Mouse (Mus musculus): ENCODE results near the gene Mlxip. TPM values are rescaled to one million over a fixed set of nuclear protein-coding genes. Genes with fewer than 3 reads are reported as not detected.
A peak's percentile ranks its signal among the peaks of the same experiment; 100 is the strongest.

Mlxip gene
- 10 to 100 TPM; 48.4 to 49.8 TPM for total RNA-seq (2021)
- long read RNA-seq, experiment 1, partial matches to known transcripts, result 2 of 13 reads
- long read RNA-seq, experiment 1, other reads (novel, unspliced or antisense), result 11 of 13 reads
- long read RNA-seq, experiment 2, full-length matches to known transcripts, result 3 of 23 reads
- long read RNA-seq, experiment 2, partial matches to known transcripts, result 2 of 23 reads
- long read RNA-seq, experiment 2, other reads (novel, unspliced or antisense), result 18 of 23 reads

DNA sequence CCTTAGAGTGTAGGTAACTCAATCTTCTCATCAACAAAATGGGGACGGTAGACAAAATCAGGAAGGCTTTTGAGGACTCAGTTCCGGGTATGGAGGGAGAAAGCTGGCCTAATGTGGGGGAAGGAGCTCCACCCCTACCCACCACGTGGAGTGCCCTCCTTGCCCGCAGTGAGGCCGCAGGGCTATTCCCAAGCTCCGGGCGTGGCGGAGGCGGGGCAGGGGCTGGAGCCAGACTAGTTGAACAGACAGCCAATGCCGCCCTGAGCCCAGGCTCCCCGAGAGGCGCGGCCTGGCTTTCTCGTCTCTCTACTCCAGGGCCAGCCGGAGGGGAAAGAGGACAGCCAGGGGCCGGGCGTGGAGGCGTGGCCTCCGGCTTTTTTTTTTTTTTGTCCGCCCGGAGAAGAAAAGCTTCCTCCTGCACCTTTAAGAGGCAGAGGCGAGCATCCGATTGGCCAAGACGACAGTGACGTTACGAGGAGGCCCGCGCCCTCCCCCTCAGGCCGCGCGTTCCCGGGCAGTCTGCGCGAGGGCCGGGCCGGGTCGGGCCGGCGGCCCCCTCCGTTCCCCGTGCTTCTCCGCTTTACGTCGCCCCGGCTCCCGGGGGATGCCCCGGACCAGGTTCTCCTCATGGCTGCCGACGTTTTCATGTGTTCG, at the start of gene Mlxip:
Gene Mlxip (plus strand): TSS at position 496 of the 654 bp plus-strand sequence.
- DNase-seq (ENCODE audit: low spot score in 2 of 2), result peak; percentile 82 to 93

DNA sequence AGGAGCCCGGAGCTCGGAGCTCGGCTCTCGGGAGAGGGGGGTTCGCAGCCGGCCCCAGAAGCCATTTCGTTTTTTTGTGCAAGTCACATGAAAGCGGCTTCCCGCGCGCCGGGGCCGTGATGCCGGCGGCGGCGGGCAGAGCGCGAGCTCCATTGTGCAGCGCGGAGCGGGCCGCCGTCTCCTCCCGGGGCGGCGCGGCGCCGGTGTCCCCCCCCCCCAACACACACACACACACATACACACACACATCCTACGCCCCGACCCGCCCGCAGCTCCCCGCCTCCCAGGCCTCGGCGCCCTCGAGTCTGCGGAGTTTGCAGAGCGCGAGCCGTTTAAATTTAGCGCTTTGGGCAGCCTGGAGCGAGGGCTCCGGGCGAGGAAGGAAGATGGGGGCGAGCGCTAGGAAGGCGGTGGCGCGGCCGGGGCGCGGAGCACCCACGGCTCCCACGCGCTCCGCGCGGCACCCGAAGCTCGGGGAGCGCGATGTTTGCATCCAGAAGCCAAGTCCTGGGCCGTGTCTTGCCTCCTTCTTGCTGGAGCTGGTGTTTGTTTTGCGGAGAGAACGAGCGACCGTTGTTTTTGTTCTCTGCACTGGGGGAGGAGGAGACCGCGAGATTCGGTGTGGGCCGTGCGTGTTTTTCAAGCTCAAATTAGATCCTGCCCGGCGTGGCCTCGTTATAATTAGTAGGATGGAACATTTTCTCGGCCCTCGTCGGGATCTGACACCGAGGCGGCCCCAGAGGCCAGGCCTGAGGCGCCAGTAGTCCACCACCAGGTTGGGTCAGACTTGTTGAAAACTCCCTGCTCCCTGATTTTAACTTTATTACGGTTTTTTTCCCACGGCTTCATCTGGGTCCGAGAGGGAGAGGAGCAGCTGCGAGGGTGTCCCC, 49.4 kb upstream of the Mlxip start:
- DNase-seq (ENCODE audit: low spot score in 2 of 2), result peak; percentile 44 to 60

DNA sequence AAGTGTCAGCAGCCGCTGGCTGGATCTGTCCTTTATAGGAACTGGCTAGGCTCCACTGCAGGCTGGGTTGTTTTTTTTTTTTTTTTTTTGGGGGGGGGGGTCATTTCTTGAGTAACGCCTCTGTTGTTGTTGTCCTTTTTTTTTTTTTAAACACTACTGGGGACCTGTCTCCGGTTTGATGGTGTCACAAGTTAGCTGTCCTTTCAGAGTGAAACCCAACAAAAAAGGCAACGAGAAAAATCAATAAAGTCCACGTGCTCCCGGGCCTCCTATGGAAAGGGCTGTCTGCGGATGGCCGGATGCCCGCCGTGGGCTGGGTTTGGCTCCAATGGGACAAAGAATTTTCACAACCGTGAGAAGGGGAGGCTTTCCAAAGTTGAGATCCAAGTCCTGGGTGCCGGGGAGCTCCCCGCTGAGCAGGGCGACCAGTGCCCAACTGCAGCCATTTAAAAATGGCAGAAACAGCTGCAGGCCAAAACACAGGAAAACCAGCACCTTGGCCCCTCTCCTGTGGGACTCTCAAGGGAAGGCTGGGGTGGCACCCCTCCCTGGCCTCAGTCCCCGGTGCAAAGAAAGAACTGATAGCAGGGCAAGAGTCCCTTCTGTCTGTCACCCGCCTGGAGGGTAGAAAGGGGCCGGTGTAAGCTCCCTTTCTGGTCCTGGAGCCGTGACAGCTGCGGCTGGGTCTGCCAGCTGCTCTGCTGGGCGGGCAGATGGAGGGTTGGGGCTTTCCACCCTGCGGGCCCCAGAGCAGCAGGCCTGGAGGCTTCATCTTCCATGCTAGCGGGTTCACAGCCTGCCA, 48.5 kb upstream of the Mlxip start:
- peak; percentile 73 to 86 for DNase-seq (ENCODE audit: low spot score in 2 of 2)

DNA sequence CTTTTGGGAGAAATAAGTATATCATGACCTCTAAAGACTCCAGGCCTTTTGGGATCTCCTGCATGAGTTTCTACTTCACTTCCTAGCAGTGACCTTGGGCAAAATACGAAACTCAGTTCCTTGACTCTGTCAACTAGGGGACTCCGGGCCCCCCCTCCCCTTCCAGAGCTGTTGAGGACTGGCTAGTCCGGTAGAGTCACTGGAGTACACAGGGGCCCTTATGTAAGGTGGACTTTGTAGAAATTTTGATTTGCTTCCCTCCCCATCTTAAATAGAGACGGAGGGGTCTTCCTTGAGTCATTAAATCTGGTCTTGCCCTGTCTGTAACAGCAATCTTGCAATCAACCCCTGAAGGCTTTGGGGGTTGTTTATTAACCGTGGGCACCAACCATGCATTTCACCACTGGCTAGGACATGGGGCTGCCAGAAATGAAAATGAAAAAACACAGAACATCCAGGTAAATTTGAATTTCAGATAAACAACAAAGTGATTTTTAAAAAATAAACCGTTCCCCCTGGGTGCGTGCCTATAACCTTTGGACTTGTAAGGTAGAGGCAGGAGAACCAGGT, 47.8 kb upstream of the Mlxip start:
- no peak for DNase-seq (ENCODE audit: low spot score in 2 of 2)

DNA sequence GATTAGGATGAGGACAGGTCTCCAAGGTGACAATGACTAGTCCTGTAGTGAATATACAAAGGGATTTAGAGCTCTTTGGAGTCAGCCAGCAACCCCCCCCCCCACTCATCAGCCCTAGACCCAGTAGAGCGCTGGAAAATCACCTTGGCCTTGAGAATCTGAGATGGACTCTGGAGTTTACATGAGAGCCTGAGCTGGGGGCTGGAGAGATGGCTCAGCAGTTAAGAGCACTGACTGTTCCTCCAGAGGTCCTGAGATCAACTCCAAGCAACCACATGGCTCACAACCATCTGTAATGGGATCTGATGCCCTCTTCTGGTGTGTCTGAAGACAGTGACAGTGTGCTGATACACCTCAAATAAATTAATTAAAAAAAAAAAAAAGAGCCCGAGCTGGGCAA, 46.6 kb upstream of the Mlxip start:
- DNase-seq (ENCODE audit: low spot score in 2 of 2), result no peak

DNA sequence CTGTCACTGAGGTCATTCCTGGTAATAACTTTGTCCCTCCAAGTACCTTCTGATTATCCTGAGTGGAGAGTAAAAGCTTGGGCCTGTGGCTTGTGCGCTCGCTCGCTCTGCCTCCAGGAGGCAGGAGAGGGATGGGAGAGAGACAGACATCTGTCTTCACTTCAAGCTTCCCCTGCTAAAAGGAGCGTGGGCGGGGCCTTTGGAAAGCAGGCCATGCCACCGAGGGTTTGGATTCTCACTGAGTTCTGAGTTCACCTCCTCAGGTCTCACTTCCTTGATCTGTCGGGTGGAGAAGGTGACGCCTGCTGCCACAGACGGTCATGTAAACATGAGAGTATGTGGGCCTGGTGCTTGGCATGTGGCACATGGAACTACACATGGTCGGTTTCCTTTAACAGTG, 44.2 kb upstream of the Mlxip start:
- DNase-seq (ENCODE audit: low spot score in 2 of 2), result no peak

DNA sequence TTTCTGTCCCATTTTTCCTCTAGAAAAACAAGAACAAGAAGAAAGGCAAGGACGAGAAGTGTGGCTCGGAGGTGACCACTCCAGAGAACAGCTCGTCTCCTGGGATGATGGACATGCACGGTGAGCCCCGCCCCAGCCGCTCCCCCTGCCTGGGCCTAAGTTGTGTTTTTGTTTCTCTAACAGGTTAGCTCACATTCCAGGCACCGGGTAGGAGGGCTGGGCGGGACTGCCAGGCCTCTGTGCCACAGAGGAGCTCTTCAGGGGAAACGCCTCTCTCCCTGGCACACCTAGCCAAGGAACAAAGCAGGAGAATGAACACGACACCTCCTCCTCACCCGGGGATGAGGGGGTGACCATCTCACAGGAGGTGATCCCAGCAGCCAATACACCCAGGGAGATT, 38.7 kb upstream of the Mlxip start:
- DNase-seq (ENCODE audit: low spot score in 2 of 2), result no peak

DNA sequence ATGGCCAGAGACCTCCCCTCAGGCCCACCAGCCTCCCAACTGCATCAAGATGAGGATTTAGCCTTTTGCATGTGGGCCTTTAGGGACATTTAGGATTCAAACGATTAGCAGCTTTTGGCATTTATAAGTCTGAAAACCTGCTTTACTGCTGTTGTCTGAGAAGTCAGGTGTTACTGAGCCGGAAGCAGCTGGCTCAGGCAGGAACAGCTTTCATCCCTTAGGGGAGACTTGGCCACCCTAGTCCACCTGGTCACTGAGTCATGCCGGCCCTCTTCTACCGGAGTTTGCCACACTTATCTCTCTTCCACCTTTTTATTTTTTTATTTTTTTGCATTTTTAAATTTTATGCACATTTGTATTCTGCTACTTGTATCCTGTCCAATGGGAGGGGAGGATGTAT, 37.3 kb upstream of the Mlxip start:
- no peak for DNase-seq (ENCODE audit: low spot score in 2 of 2)

DNA sequence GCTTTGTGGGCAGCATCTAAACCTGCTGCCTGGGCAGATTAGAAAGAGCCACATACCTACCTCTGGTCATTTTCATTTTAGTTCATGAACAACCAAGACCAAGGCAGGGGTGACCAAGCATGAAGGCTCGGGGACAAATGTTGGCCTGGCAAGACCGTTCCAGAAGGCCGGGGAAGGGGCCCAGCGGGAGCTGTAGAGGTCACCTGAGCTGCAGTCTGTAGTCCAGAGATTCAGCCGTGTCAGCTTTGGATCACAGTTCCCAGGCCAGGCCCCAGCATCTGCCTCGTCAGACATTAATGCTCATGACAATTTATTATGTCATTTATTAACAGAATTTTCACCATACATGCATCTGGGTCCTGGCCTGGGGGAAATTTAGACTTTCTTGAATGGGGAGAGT, 35.2 kb upstream of the Mlxip start:
- DNase-seq (ENCODE audit: low spot score in 2 of 2), result no peak

DNA sequence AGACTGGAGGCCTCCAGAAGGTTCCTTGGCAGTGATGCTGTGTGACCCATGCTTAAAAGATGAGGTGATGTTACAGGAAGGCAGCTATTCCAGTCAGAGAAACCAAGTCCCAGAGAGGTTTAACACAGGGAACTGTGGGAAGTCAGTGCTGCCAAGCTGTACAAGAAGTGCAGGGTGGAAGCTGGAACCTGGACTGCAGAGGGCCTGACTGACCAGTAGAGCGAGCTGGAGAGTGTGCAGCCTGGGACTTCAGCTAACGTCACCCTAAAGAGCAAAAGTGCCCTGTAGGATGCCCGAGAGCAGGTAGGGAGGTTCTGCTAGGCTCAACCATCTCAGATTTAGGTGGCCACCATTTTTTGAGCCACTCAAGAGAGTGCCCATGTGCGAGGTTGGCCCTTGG, 31.7 kb upstream of the Mlxip start:
- no peak for DNase-seq (ENCODE audit: low spot score in 2 of 2)

DNA sequence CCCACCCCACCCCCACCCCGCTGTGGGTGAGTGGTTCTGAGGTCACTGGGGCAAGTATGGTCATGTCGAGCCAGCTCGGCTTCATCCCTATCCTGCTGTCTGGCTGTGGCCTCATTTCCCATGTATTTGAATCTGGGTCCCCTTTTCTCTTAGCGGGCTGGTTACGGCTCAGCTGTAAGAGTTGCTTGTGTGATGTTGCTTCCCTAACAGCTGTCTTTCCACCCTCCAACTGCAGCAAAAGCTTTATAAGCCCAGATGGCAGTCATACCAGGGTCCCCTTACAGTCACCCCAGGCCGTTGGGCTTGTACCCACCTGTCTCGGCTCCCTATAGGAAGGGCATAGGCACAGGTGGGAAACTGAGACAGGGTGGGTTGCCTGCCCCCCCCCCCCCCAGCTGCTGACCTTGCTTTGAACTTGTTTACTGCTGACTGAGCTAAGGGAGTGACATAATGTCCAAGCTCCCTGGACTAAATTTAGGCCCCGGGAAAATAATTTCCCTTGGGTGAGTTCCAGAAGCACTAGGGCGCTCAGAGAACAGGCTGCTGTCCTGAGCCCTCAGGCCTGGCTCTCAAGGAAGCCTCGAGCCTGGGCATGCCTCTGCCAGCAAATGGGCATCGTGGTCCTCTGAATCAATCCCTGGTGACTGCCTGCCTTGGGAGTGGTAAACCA, 30.2 kb upstream of the Mlxip start:
- no peak for DNase-seq (ENCODE audit: low spot score in 2 of 2)

DNA sequence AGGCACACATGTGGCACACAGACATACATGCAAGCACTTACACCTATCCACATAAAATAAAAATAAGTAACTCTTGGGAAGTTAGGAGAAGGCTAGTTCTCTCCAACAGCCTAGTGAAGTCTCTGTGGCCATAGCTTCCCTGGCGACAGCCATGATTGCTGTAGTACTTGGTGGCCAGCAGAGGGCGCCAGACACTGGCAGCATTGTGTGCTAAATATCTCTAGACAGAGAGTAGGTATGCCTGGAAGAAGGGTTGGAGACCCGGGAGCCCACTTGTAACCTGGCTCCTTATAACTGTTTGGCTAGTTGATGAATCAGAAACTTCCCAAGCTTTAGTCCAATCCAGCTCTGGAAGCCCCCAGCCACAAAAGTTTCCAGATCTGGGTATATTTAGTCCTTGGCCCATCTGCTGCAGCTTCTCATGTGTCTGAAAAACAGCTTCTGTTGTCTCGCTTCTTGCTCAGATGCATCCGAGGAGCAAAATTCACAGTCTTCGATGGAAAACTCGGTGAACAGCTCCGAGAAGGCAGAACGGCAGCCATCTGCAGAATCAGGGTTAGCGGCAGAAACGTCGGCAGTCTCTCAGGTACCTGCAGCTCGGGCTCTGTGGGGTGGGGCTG, 25.6 kb upstream of the Mlxip start:
- DNase-seq (ENCODE audit: low spot score in 2 of 2), result no peak

DNA sequence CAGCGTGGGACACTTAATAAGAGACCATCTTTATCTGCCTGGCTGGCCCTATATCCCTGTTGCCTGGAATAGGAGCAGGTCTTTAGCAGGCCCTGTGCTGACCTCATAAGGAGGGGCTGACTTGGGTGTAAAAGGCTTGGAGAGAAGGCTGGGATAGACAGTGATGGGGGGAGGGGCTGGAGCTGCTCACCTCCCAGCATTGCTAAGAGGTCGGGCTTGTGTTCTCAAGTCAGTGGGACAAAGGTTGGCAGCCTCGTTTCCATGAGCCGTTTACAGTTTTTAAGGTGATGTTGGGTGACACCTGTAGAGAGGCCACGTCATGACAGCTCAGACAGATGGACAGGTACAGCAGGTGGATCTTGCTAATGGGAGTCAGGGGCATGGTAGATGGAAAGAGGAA, 24.5 kb upstream of the Mlxip start:
- DNase-seq (ENCODE audit: low spot score in 2 of 2), result no peak

DNA sequence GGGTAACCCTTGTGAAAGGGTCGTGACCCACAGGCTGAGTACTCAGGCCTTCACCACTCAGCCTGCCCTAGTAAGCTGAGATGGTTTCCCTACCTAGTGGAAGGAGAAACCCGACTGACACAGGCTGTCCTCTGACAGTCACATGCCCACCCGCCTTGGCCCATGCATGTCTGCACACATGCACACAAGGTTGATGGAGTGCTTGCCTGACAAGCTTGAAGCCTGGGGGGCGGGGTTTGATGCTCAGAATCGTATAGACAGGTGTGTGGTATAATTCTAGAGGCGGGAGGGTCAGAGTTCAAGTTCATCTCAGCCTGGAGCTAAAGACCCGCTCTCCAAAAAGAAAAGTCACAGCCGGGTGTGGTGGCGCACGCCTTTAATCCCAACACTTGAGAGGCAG, 19.3 kb upstream of the Mlxip start:
- DNase-seq (ENCODE audit: low spot score in 2 of 2), result no peak

DNA sequence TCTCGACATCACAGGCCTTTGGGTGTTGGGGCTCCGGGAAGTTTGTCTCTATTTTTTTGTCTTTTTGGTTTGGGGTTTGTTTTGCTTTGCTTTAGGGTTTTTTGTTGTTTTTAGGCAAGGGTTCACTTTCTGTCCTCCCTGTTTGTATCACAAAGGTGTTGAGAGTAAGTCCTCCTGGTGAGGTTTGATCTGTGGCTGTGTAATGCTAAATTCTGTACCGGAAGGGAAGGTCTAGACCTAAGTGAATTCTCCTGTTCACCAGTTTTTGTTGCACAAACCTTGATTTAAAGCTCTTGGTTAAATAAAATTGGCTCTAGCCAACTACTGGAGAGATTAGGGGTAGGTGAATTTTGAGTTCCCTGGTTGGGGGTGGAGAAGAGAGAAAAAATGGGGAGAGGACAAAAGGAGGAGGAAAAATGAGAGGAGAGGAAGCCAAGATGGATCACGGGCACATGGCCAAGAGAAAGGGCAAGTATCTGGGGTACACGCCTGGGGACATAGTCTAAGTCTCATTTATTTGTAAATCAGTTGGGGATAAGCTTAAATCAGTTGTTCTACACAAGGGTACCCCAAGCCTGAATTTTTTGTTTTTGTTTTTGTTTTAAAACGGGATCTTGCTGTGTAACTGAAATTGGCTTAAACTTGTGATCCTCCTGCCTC, 18.7 kb upstream of the Mlxip start:
- no peak for DNase-seq (ENCODE audit: low spot score in 2 of 2)

DNA sequence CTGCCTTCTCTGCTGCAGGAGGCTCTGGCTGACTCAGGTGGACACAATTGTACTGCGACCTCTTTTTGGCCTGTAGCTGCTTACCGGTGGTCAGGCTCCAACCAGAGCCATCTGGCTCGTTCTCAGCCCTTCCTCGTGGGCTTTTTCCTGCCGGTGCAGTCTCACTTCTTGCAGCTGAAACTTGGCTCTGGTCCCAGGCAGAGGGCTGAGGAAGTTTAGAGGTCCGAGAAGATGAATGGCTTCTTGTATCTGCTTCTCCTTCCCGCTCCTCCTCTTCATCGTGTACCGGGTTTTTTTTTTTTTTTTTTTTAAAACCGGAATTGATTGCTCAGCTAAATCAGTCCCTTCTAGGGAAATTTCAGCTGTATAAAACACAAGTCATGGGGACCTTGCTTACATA, 18.0 kb upstream of the Mlxip start:
- DNase-seq (ENCODE audit: low spot score in 2 of 2), result peak in 1 of 2 experiments; percentile 70

DNA sequence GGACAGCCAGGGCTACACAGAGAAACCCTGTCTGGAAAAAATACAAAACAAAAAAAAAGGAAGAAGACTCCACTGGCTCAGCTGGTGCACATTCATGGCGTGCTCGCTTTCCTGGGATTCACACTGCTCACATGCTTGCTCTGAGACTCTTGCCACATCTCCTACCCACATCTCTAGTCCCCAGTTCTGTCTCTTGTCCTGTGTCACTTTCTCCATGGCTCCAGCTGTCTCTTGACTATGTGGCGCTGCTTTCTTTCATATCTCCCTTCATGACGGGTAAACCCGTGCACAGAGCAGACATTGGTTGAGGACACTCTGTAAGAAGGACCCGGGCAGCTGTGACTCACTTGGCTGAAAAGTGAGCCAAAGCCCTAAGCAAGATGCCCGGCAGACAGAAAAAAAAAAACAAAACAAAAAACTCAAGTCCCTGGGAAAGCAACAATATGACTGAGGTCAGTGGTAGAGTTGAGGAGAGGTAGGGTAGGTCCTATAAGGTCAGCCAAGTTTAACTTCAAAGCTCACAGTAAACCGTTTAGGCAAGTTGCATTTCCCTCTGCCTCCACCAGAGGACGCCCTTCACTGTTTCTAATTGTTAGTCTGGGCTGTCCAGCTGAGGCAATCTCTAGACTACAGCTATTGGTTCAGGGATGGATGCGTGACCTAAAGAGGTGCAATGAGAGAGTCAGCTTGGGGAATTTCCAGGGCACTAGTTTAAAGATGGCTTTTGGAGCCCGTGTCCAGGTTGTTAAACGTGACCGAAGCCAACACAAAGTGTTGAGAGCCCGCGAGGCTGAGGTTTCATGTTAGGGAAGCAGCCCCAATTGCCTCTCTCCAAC, 17.3 kb upstream of the Mlxip start:
- peak; percentile 62 to 78 for DNase-seq (ENCODE audit: low spot score in 2 of 2)

DNA sequence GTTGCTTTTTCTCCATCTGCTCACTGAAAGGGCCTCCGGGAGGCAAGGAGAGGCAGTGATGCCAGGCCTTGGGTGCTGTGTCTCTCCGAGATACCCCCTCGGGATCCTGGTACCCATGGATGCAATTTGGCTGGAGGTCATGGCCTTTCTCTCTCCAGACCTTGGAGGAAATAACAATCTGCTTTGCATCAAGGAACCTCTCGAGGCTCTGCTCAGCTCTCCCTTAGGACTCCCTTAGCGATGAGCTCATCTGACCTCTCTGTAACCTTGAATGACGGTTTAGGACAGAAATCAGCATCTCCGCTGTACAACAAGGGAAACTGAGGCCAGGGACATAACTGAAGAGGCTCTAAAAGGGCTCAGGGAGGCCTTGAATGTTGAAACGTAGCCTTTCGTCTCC, 15.9 kb upstream of the Mlxip start:
- DNase-seq (ENCODE audit: low spot score in 2 of 2), result no peak
